Mouse (Mus musculus) hindbrain, embryonic 13.5 days (tissue): Measurements from ENCODE around the gene Ubl4b. TPM values are rescaled to one million over a fixed set of nuclear protein-coding genes. Genes with fewer than 3 reads are reported as not detected.
A peak's percentile ranks its signal among the peaks of the same experiment; 100 is the strongest.

Experiments
- ATAC-seq: fragments of 200-750 bp; cut with Nextera tagmentation; 2 replicates; pipeline ENCODE4 v1.8.0; 2017; ENCODE audit warnings: moderate TSS enrichment; ENCODE audit not compliant: low FRiP score
- H3K27ac ChIP-seq: fragments of 300-500 bp; sonication (generic); 2 replicates; pipeline ENCODE4 v1.5.1; 2015; ENCODE audit warnings: inconsistent platforms, mild to moderate bottlenecking, moderate library complexity
- H3K27me3 ChIP-seq: fragments of 300-500 bp; sonication (generic); 2 replicates; pipeline ENCODE4 v1.6.1; 2015; ENCODE audit warnings: mild to moderate bottlenecking, inconsistent platforms
- H3K36me3 ChIP-seq: fragments of 300-500 bp; sonication (generic); 2 replicates; pipeline ENCODE4 v1.6.1; 2015; ENCODE audit warnings: mild to moderate bottlenecking, inconsistent platforms
- H3K4me1 ChIP-seq: fragments of 300-500 bp; sonication (generic); replicated peaks from 2 replicates; pipeline ENCODE4 v1.6.1; 2015; ENCODE audit warnings: inconsistent platforms
- H3K4me2 ChIP-seq: fragments of 300-500 bp; sonication (generic); 2 replicates; pipeline ENCODE4 v1.6.1; 2015; ENCODE audit warnings: inconsistent platforms, mild to moderate bottlenecking, moderate library complexity
- H3K4me3 ChIP-seq: fragments of 300-500 bp; sonication (generic); 2 replicates; pipeline ENCODE4 v1.5.1; 2015; ENCODE audit warnings: mild to moderate bottlenecking, inconsistent platforms
- H3K9ac ChIP-seq: fragments of 300-500 bp; sonication (generic); 2 replicates; pipeline ENCODE4 v1.6.1; 2015; ENCODE audit warnings: mild to moderate bottlenecking, inconsistent platforms
- H3K9me3 ChIP-seq: fragments of 300-500 bp; sonication (generic); 2 replicates; pipeline ENCODE4 v1.6.1; 2016; ENCODE audit warnings: inconsistent platforms
- WGBS: fragments of 180-500 bp; shearing (Covaris S2); methylation state at CpG from one replicate; pipeline ENCODE4 v1.1.7; 2015; 5-methylcytosine and 5-hydroxymethylcytosine counted together
- polyA plus RNA-seq: library from polyadenylated mRNA; unstranded; fragments of >200 nt; fragmentation: Nextera tagmentation; extraction: Ambion mirVana; gene quantifications from 2 replicates; pipeline ENCODE4 v1.2.1, GENCODE M21; 2015

Ubl4b gene
- polyA plus RNA-seq, 1 experiment from 2014 or later, result not detected

GRCm38 (mm10) chr3:107536810-107537503 lies 17.9 kb downstream of the Ubl4b start:
- no peaks in the 10 kb centered on the region for H3K36me3 ChIP-seq
- peak; percentile 82 for ATAC-seq
- peaks cover 26% of the 10 kb centered on the region for H3K4me1 ChIP-seq
- peaks cover 17% of the 10 kb centered on the region for H3K27me3 ChIP-seq
- no peaks in the 10 kb centered on the region for H3K9me3 ChIP-seq
- WGBS, result 3% methylated on average over 17 of the region's 17 CpGs
- H3K4me3 ChIP-seq, result peak overlapping the region; percentile 28
- peak overlapping the region; percentile 92 for H3K27ac ChIP-seq
- H3K9ac ChIP-seq, result peak overlapping the region; percentile 71
- H3K4me2 ChIP-seq, result peak overlapping the region; percentile 53

GRCm38 (mm10) chr3:107534951-107535350 lies 19.9 kb downstream of the Ubl4b start:
- no peaks in the 10 kb centered on the region for H3K9me3 ChIP-seq
- H3K4me3 ChIP-seq, result no peak overlapping the region
- H3K9ac ChIP-seq, result no peak overlapping the region
- WGBS, result 89% methylated on average over 7 of the region's 7 CpGs
- H3K36me3 ChIP-seq, result no peaks in the 10 kb centered on the region
- ATAC-seq, result no peak
- H3K4me2 ChIP-seq, result no peak overlapping the region
- peaks cover 17% of the 10 kb centered on the region for H3K27me3 ChIP-seq
- H3K4me1 ChIP-seq, result peaks cover 33% of the 10 kb centered on the region
- H3K27ac ChIP-seq, result no peak overlapping the region

- H3K27ac ChIP-seq, result no peak overlapping the region
- H3K9me3 ChIP-seq, result no peaks in the 10 kb centered on the region
- no peak overlapping the region for H3K4me3 ChIP-seq
- 51% methylated on average over 4 of the region's 4 CpGs for WGBS
- H3K9ac ChIP-seq, result no peak overlapping the region
- peaks cover 47% of the 10 kb centered on the region for H3K4me1 ChIP-seq
- H3K27me3 ChIP-seq, result peaks cover 10% of the 10 kb centered on the region; the same call in 1 of the 2 replicates
- no peaks in the 10 kb centered on the region for H3K36me3 ChIP-seq
- H3K4me2 ChIP-seq, result no peak overlapping the region
- ATAC-seq, result no peak
Measured at GRCm38 (mm10) chr3:107533532-107533931, 21.3 kb downstream of the Ubl4b start.

GRCm38 (mm10) chr3:107530581-107530980 lies 24.3 kb downstream of the Ubl4b start:
- no peak overlapping the region for H3K9ac ChIP-seq
- no peak overlapping the region for H3K4me2 ChIP-seq
- peak overlapping the region; percentile 52; the same call in 1 of the 2 replicates for H3K27ac ChIP-seq
- peaks cover 39% of the 10 kb centered on the region for H3K4me1 ChIP-seq
- H3K4me3 ChIP-seq, result no peak overlapping the region
- peaks cover 2% of the 10 kb centered on the region; the same call in 1 of the 2 replicates for H3K27me3 ChIP-seq
- WGBS, result 82% methylated on average over 5 of the region's 5 CpGs
- H3K36me3 ChIP-seq, result no peaks in the 10 kb centered on the region
- ATAC-seq, result no peak
- no peaks in the 10 kb centered on the region for H3K9me3 ChIP-seq

GRCm38 (mm10) chr3:107529182-107529581 lies 25.7 kb downstream of the Ubl4b start:
- Histone ChIP-seq H3K4me1 (peaks cover 39% of the 10 kb centered on the region), H3K27ac (peak overlapping the region; percentile 95), H3K36me3 (no peaks in the 10 kb centered on the region), H3K27me3 (0 out of 2 replicates have a peak, but pooled peaks cover 4% of the 10 kb centered on the region), H3K9ac (0 out of 2 replicates have a peak overlapping the region, but pooled peaks have one; percentile 63), H3K4me2 (no peak overlapping the region), H3K9me3 (no peaks in the 10 kb centered on the region), H3K4me3 (no peak overlapping the region)
- peak; percentile 44; the same call in 1 of the 2 replicates for ATAC-seq
- 69% methylated on average over 5 of the region's 5 CpGs for WGBS

GRCm38 (mm10) chr3:107528401-107529118 lies 26.3 kb downstream of the Ubl4b start:
- no peaks in the 10 kb centered on the region for H3K36me3 ChIP-seq
- H3K27ac ChIP-seq, result peak overlapping the region; percentile 95
- peak; percentile 94 for ATAC-seq
- H3K27me3 ChIP-seq, result 0 out of 2 replicates have a peak, but pooled peaks cover 4% of the 10 kb centered on the region
- H3K4me2 ChIP-seq, result peak overlapping the region; percentile 43
- no peak overlapping the region for H3K4me3 ChIP-seq
- peak overlapping the region; percentile 63 for H3K9ac ChIP-seq
- 16% methylated on average over 9 of the region's 9 CpGs for WGBS
- H3K4me1 ChIP-seq, result peaks cover 37% of the 10 kb centered on the region
- no peaks in the 10 kb centered on the region for H3K9me3 ChIP-seq

GRCm38 (mm10) chr3:107524547-107524946 lies 30.3 kb downstream of the Ubl4b start:
- WGBS, result 31% methylated on average over 6 of the region's 6 CpGs
- Histone ChIP-seq H3K4me3 (no peak overlapping the region), H3K27ac (no peak overlapping the region), H3K9me3 (no peaks in the 10 kb centered on the region), H3K27me3 (peaks cover 18% of the 10 kb centered on the region), H3K9ac (no peak overlapping the region), H3K4me2 (no peak overlapping the region), H3K4me1 (peaks cover 23% of the 10 kb centered on the region), H3K36me3 (no peaks in the 10 kb centered on the region)
- no peak for ATAC-seq

GRCm38 (mm10) chr3:107520931-107521330 lies 33.9 kb downstream of the Ubl4b start:
- H3K9me3 ChIP-seq, result no peaks in the 10 kb centered on the region
- peaks cover 22% of the 10 kb centered on the region for H3K4me1 ChIP-seq
- 75% methylated on average over 5 of the region's 5 CpGs for WGBS
- no peak overlapping the region for H3K4me3 ChIP-seq
- H3K9ac ChIP-seq, result no peak overlapping the region
- H3K4me2 ChIP-seq, result no peak overlapping the region
- H3K27ac ChIP-seq, result no peak overlapping the region
- no peaks in the 10 kb centered on the region for H3K36me3 ChIP-seq
- peaks cover 51% of the 10 kb centered on the region for H3K27me3 ChIP-seq
- ATAC-seq, result no peak

GRCm38 (mm10) chr3:107517631-107518108 lies 37.2 kb downstream of the Ubl4b start, which contains the start of gene Slc6a17:
TSS of gene Slc6a17 (minus strand) at chr3:107518018.
- Histone ChIP-seq H3K36me3 (no peaks in the 10 kb centered on the region), H3K27me3 (peaks cover 70% of the 10 kb centered on the region), H3K27ac (peak within 1 kb of the TSS; percentile 83), H3K4me3 (peak within 1 kb of the TSS; percentile 62), H3K4me1 (peaks cover 22% of the 10 kb centered on the region), H3K9me3 (no peaks in the 10 kb centered on the region), H3K9ac (peak within 1 kb of the TSS; percentile 78), H3K4me2 (peak within 1 kb of the TSS; percentile 94)
- peak; percentile 88 for ATAC-seq
- under 1% methylated on average over 53 of the region's 68 CpGs for WGBS

GRCm38 (mm10) chr3:107516776-107517630 lies 37.9 kb downstream of the Ubl4b start:
- peak overlapping the region; percentile 94 for H3K4me2 ChIP-seq
- no peaks in the 10 kb centered on the region for H3K9me3 ChIP-seq
- H3K9ac ChIP-seq, result peak overlapping the region; percentile 78
- peak overlapping the region; percentile 62 for H3K4me3 ChIP-seq
- peak; percentile 87 for ATAC-seq
- no peaks in the 10 kb centered on the region for H3K36me3 ChIP-seq
- peaks cover 22% of the 10 kb centered on the region for H3K4me1 ChIP-seq
- H3K27ac ChIP-seq, result peak overlapping the region; percentile 83
- 3% methylated on average over 55 of the region's 55 CpGs for WGBS
- peaks cover 73% of the 10 kb centered on the region for H3K27me3 ChIP-seq

GRCm38 (mm10) chr3:107515989-107516388 lies 38.9 kb downstream of the Ubl4b start:
- no peaks in the 10 kb centered on the region for H3K9me3 ChIP-seq
- 75% methylated on average over 4 of the region's 4 CpGs for WGBS
- H3K9ac ChIP-seq, result no peak overlapping the region
- H3K36me3 ChIP-seq, result no peaks in the 10 kb centered on the region
- peak overlapping the region; percentile 94 for H3K4me2 ChIP-seq
- H3K27ac ChIP-seq, result no peak overlapping the region
- peaks cover 73% of the 10 kb centered on the region for H3K27me3 ChIP-seq
- ATAC-seq, result no peak
- H3K4me1 ChIP-seq, result peaks cover 22% of the 10 kb centered on the region
- H3K4me3 ChIP-seq, result 0 out of 2 replicates have a peak overlapping the region, but pooled peaks have one; percentile 5
